Mouse (Mus musculus): ENCODE data around the gene Clstn1.

Gene Clstn1

GRCm38 (mm10) chr4:149586044-149586782, at the start of gene Clstn1:
TSS of gene Clstn1 (plus strand) at chr4:149586468.
- DNase-seq: peak; percentile 39

- no peak for DNase-seq
Measured at GRCm38 (mm10) chr4:149539441-149539840, 46.8 kb upstream of the Clstn1 start.

- no peak for DNase-seq
Measured at GRCm38 (mm10) chr4:149541935-149542334, 44.3 kb upstream of the Clstn1 start.

GRCm38 (mm10) chr4:149542431-149542830, 43.8 kb upstream of the Clstn1 start:
- DNase-seq: no peak

- peak; percentile 63 for DNase-seq
Measured at GRCm38 (mm10) chr4:149542927-149543553, 43.2 kb upstream of the Clstn1 start.

- no peak for DNase-seq
Measured at GRCm38 (mm10) chr4:149544892-149545291, 41.4 kb upstream of the Clstn1 start.

GRCm38 (mm10) chr4:149546797-149547444, 39.3 kb upstream of the Clstn1 start:
- no peak for DNase-seq

- no peak for DNase-seq
Measured at GRCm38 (mm10) chr4:149547523-149547922, 38.7 kb upstream of the Clstn1 start.

- DNase-seq: peak; percentile 62
Measured at GRCm38 (mm10) chr4:149549221-149549925, 36.9 kb upstream of the Clstn1 start.

GRCm38 (mm10) chr4:149550866-149551265, 35.4 kb upstream of the Clstn1 start:
- DNase-seq: no peak

- DNase-seq: no peak
Measured at GRCm38 (mm10) chr4:149551696-149552095, 34.6 kb upstream of the Clstn1 start.

GRCm38 (mm10) chr4:149553834-149554233, 32.4 kb upstream of the Clstn1 start:
- DNase-seq: no peak

- DNase-seq: no peak
Measured at GRCm38 (mm10) chr4:149556111-149556510, 30.2 kb upstream of the Clstn1 start.

GRCm38 (mm10) chr4:149557905-149558304, 28.4 kb upstream of the Clstn1 start:
- DNase-seq: no peak

GRCm38 (mm10) chr4:149558389-149558788, 27.9 kb upstream of the Clstn1 start:
- no peak for DNase-seq

- no peak for DNase-seq
Measured at GRCm38 (mm10) chr4:149561392-149561791, 24.9 kb upstream of the Clstn1 start.

- no peak for DNase-seq
Measured at GRCm38 (mm10) chr4:149561986-149562904, 24.0 kb upstream of the Clstn1 start.

- DNase-seq: no peak
Measured at GRCm38 (mm10) chr4:149562905-149563347, 23.3 kb upstream of the Clstn1 start.

- no peak for DNase-seq
Measured at GRCm38 (mm10) chr4:149563941-149564361, 22.3 kb upstream of the Clstn1 start.

GRCm38 (mm10) chr4:149564452-149565407, 21.5 kb upstream of the Clstn1 start:
- DNase-seq: peak; percentile 75

Measured in kidney, adult 11 months (tissue).